ENCODE assay signal across 8 mouse cellular contexts in the genomic region with DNA sequence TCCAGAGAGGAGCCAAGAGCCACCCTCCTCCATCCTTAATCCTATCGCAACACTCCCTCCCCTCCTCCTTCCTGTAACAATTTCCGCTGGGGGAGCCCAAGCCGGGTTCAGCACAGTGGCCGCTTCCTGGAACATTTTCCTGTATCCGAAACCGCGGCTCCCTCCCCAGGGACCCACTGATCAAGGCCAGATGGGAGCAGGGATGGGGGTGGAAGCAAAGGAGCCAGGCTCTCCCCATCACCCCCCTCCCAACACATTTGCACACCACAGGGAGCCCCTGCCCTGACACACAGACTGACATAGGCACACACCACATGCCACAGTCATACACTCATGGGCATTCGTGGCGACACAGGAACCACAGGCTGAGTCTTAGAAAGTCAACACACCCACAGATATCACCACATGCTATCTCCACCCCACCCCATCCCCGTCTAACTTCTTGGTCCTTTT. TPM values are rescaled to one million over a fixed set of nuclear protein-coding genes. Genes with fewer than 3 reads are reported as not detected.
DNase-seq lines count a peak whose midpoint lies in the region; ATAC-seq and TF ChIP-seq lines count a peak whose summit lies in the region.

No protein-coding gene starts in this region.

- 0 out of 2 replicates have a peak, but pooled peaks have one; percentile 27 for ATAC-seq in megakaryocyte, adult 5-6 weeks (ENCODE audit: poor library complexity, severe bottlenecking)

- peaks cover 61% of the 10 kb centered on the region for H3K27me3 ChIP-seq in erythroblast, embryonic 14.5 days (ENCODE audit: control insufficient read depth)

- H3K4me1 ChIP-seq in erythroblast, embryonic 14.5 days (ENCODE audit: control insufficient read depth): peaks cover 26% of the 10 kb centered on the region

- TF ChIP-seq CTCF in left cerebral cortex, adult 2 months (IDR thresholded peaks at IDR 0.05): no peak

- H3K36me3 ChIP-seq in erythroblast, embryonic 14.5 days (ENCODE audit: control insufficient read depth): no peaks in the 10 kb centered on the region

- H3K9me3 ChIP-seq in erythroblast, embryonic 14.5 days (ENCODE audit: control insufficient read depth, low read length): no peaks in the 10 kb centered on the region; the same call in 1 of the 2 replicates

- peak overlapping the region; percentile 72; the same call in 1 of the 2 replicates for H3K27ac ChIP-seq in left cerebral cortex, adult 2 months

- no peak for DNase-seq in left cerebral cortex, adult 2 months (ENCODE audit: extremely low spot score in 1 of 2, low spot score in 2 of 2)
- DNase-seq in left cerebral cortex, adult 18-20 months (ENCODE audit: low spot score in 2 of 2): no peak
- peak; percentile 78 to 80 for DNase-seq in heart, postnatal 14 days
- DNase-seq in kidney, postnatal 25 days: peak; percentile 83 to 89
- peak; percentile 29 to 30 for DNase-seq in thymus, postnatal 36 days
- no peak for DNase-seq in spleen, postnatal 14 days (ENCODE audit: low spot score in 2 of 2)

- no peak overlapping the region for H3K4me3 ChIP-seq in left cerebral cortex, adult 2 months
- H3K4me3 ChIP-seq in erythroblast, embryonic 14.5 days (replicated peaks): peak overlapping the region; percentile 2

- intact Hi-C loops in left cerebral cortex, adult 2 months (cut with DNase I): loop anchor here (1.0 to 5.0 kb wide), 2 partner anchors 23 to 36 kb away; no protein-coding TSS in a partner anchor
- intact Hi-C loops in heart, postnatal 14 days (cut with DNase I): loop anchor here (2.0 to 5.0 kb wide), 2 partner anchors 35 to 91 kb away; no protein-coding TSS in a partner anchor

RNA-seq across cellular contexts. Expression of gene Sp7, which starts 10.9 kb away (rescaled TPM):
- under 1 TPM; 0.27 to 0.61 TPM for total RNA-seq in left cerebral cortex, adult 2 months (2021)
- under 1 TPM; 0.44 to 0.68 TPM for total RNA-seq in left cerebral cortex, adult 18-20 months (2021)
- not detected in 2 replicates for polyA plus RNA-seq in erythroblast, embryonic 14.5 days (2012)
- not detected for total RNA-seq in heart, postnatal 14 days (2021)
- not detected in 2 replicates for total RNA-seq in megakaryocyte, adult 5-6 weeks (2015)
- total RNA-seq in megakaryocyte, adult 5-6 weeks (2017): not detected in 2 replicates

RNA-seq across cellular contexts. Expression of gene Aaas, which starts 27.3 kb away (rescaled TPM):
- total RNA-seq in left cerebral cortex, adult 2 months (2021): 10 to 100 TPM; 14.3 to 18.9 TPM
- total RNA-seq in left cerebral cortex, adult 18-20 months (2021): 10 to 100 TPM; 15.5 to 18.3 TPM
- 13.7 and 18.1 TPM in 2 replicates for polyA plus RNA-seq in erythroblast, embryonic 14.5 days (2012)
- 10 to 100 TPM in 1 of 2 experiments, 1 to 10 TPM in 1; 9.5 to 15.2 TPM for total RNA-seq in heart, postnatal 14 days (2021)
- total RNA-seq in megakaryocyte, adult 5-6 weeks (2015): 67.5 and 75.2 TPM in 2 replicates
- total RNA-seq in megakaryocyte, adult 5-6 weeks (2017): 64.3 and 100 TPM in 2 replicates

RNA-seq across cellular contexts. Expression of gene Sp1, which starts 28.1 kb away (rescaled TPM):
- total RNA-seq in left cerebral cortex, adult 2 months (2021): 10 to 100 TPM; 26.8 to 27.2 TPM
- 10 to 100 TPM; 23.8 to 32.2 TPM for total RNA-seq in left cerebral cortex, adult 18-20 months (2021)
- polyA plus RNA-seq in erythroblast, embryonic 14.5 days (2012): 0.32 and 0.93 TPM in 2 replicates
- 10 to 100 TPM; 47.5 to 52.3 TPM for total RNA-seq in heart, postnatal 14 days (2021)
- total RNA-seq in megakaryocyte, adult 5-6 weeks (2015): 68.3 and 71.8 TPM in 2 replicates
- 64.1 and 72.2 TPM in 2 replicates for total RNA-seq in megakaryocyte, adult 5-6 weeks (2017)

RNA-seq across cellular contexts. Expression of gene Myg1, which starts 46.3 kb away (rescaled TPM):
- total RNA-seq in left cerebral cortex, adult 2 months (2021): 10 to 100 TPM; 65.1 to 67.9 TPM
- 10 to 100 TPM; 55.5 to 61.0 TPM for total RNA-seq in left cerebral cortex, adult 18-20 months (2021)
- 6.4 and 8.0 TPM in 2 replicates for polyA plus RNA-seq in erythroblast, embryonic 14.5 days (2012)
- 10 to 100 TPM; 21.0 to 24.3 TPM for total RNA-seq in heart, postnatal 14 days (2021)
- total RNA-seq in megakaryocyte, adult 5-6 weeks (2015): 28.4 and 28.6 TPM in 2 replicates
- total RNA-seq in megakaryocyte, adult 5-6 weeks (2017): 47.8 and 52.2 TPM in 2 replicates

RNA-seq across cellular contexts. Expression of gene Pfdn5, which starts 51.9 kb away (rescaled TPM):
- 100 to 1,000 TPM; 408 to 428 TPM for total RNA-seq in left cerebral cortex, adult 2 months (2021)
- total RNA-seq in left cerebral cortex, adult 18-20 months (2021): 100 to 1,000 TPM; 467 to 479 TPM
- 1.2 and 3.3 TPM in 2 replicates for polyA plus RNA-seq in erythroblast, embryonic 14.5 days (2012)
- total RNA-seq in heart, postnatal 14 days (2021): 100 to 1,000 TPM; 262 to 287 TPM
- 385 and 398 TPM in 2 replicates for total RNA-seq in megakaryocyte, adult 5-6 weeks (2015)
- 347 and 441 TPM in 2 replicates for total RNA-seq in megakaryocyte, adult 5-6 weeks (2017)

Comparison
In these comparisons a context has a peak if more than half of its experiments do, and no peak if none do; other contexts are left out.
1. DNase-seq: peak in heart, postnatal 14 days (2 of 2), kidney, postnatal 25 days (2 of 2) and thymus, postnatal 36 days (2 of 2); none in left cerebral cortex, adult 2 months (0 of 2), left cerebral cortex, adult 18-20 months (0 of 2) and spleen, postnatal 14 days (0 of 2).